Mouse (Mus musculus): ENCODE results near the gene Snapc5.

DNA sequence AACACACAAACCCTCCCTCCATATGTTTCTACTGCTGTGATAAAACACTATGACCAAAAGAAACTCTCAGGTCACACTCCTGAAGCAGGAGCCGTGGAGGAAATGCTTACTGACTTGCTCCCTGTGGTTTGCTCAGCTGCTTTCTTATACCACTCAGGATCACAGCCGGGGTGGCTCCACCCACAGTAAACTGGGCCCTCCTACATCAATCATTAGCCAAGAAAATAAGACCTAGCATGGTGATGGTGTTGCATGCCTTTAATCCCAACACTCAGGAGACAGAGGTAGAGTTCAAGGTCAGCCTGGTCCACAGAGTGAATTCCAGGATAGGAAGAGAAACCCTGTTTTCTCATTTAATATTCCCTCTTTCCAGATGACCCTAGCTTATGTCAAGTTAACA lies 20.8 kb downstream of the Snapc5 start:
- TF ChIP-seq TAL1 (conservative IDR thresholded peaks at IDR 0.05; ENCODE audit: low read depth, low read length) (no peak), CTCF (IDR thresholded peaks at IDR 0.05; ENCODE audit: low read depth, low read length) (no peak)
